Mouse (Mus musculus): Measurements from ENCODE around the gene Adam12. TPM values are rescaled to one million over a fixed set of nuclear protein-coding genes. Genes with fewer than 3 reads are reported as not detected.
"Not testable (repeated sequence)": the region's sequence is repeated elsewhere in the genome, so short reads cannot be mapped to it uniquely, and the experiment has no call there.

The Adam12 gene
- total and polyA plus RNA-seq, 3 experiments = 0.57 to 0.80 (median 0.66) TPM

- Histone ChIP-seq H3K27ac (no peak overlapping the region), H3K36me3 (ENCODE audit: control insufficient read depth, insufficient read depth, low read length) (no peaks in the 10 kb centered on the region), H3K27me3 (ENCODE audit: control insufficient read depth, insufficient read depth, low read length) (no peaks in the 10 kb centered on the region), H3K4me3 (no peak overlapping the region), H3K9ac (ENCODE audit: low read depth, low read length) (no peak overlapping the region), H3K4me1 (ENCODE audit: control insufficient read depth, insufficient read depth, low read length) (no peaks in the 10 kb centered on the region; the same call in 1 of the 2 replicates), H3K79me2 (replicated peaks; ENCODE audit: control insufficient read depth, insufficient read depth, low read length) (no peaks in the 10 kb centered on the region)
- TF ChIP-seq CTCF (IDR thresholded peaks at IDR 0.05) (no peak), EP300 (IDR thresholded peaks at IDR 0.05; ENCODE audit: insufficient read depth, low read depth, low read length) (no peak), POLR2A (IDR thresholded peaks at IDR 0.05; ENCODE audit: insufficient read depth, low read depth, low read length) (no peak)
- intact Hi-C loops (cut with DNase I) = no loop called here
- WGBS = 65% methylated on average over 4 of the region's 4 CpGs
- DNase-seq = no peak
Measured at GRCm38 (mm10) chr7:133891796-133892195, 340.1 kb downstream of the Adam12 start.

GRCm38 (mm10) chr7:133891298-133891697 lies 340.6 kb downstream of the Adam12 start:
- TF ChIP-seq EP300 (IDR thresholded peaks at IDR 0.05; ENCODE audit: insufficient read depth, low read depth, low read length) (no peak), POLR2A (IDR thresholded peaks at IDR 0.05; ENCODE audit: insufficient read depth, low read depth, low read length) (no peak), CTCF (IDR thresholded peaks at IDR 0.05) (no peak)
- intact Hi-C loops (cut with DNase I) = no loop called here
- WGBS = 88% methylated on average over 9 of the region's 9 CpGs

GRCm38 (mm10) chr7:133889986-133890385 lies 342.0 kb downstream of the Adam12 start:
- no peak overlapping the region for H3K4me3 ChIP-seq
- intact Hi-C loops (cut with DNase I) = loop anchor here (5.0 kb wide), 1 partner anchor 132 kb away; no protein-coding TSS in a partner anchor
- no peak overlapping the region for H3K9ac ChIP-seq (ENCODE audit: low read depth, low read length)
- no peak for DNase-seq
- no peaks in the 10 kb centered on the region for H3K27me3 ChIP-seq (ENCODE audit: control insufficient read depth, insufficient read depth, low read length)
- H3K4me1 ChIP-seq (ENCODE audit: control insufficient read depth, insufficient read depth, low read length) = no peaks in the 10 kb centered on the region; the same call in 1 of the 2 replicates
- TF ChIP-seq POLR2A (IDR thresholded peaks at IDR 0.05; ENCODE audit: insufficient read depth, low read depth, low read length) (no peak), CTCF (IDR thresholded peaks at IDR 0.05) (no peak), EP300 (IDR thresholded peaks at IDR 0.05; ENCODE audit: insufficient read depth, low read depth, low read length) (no peak)
- H3K27ac ChIP-seq = no peak overlapping the region
- no peaks in the 10 kb centered on the region for H3K36me3 ChIP-seq (ENCODE audit: control insufficient read depth, insufficient read depth, low read length)
- H3K79me2 ChIP-seq (replicated peaks; ENCODE audit: control insufficient read depth, insufficient read depth, low read length) = no peaks in the 10 kb centered on the region
- 91% methylated on average over 4 of the region's 4 CpGs for WGBS

More at GRCm38 (mm10) chr7:133891298-133891697, 340.6 kb downstream of the Adam12 start:
- no peak overlapping the region for H3K27ac ChIP-seq
- no peaks in the 10 kb centered on the region for H3K79me2 ChIP-seq (replicated peaks; ENCODE audit: control insufficient read depth, insufficient read depth, low read length)
- H3K9ac ChIP-seq (ENCODE audit: low read depth, low read length) = no peak overlapping the region
- H3K4me1 ChIP-seq (ENCODE audit: control insufficient read depth, insufficient read depth, low read length) = no peaks in the 10 kb centered on the region; the same call in 1 of the 2 replicates
- H3K36me3 ChIP-seq (ENCODE audit: control insufficient read depth, insufficient read depth, low read length) = no peaks in the 10 kb centered on the region
- H3K4me3 ChIP-seq = no peak overlapping the region
- H3K27me3 ChIP-seq (ENCODE audit: control insufficient read depth, insufficient read depth, low read length) = no peaks in the 10 kb centered on the region
- no peak for DNase-seq

GRCm38 (mm10) chr7:133888926-133889920 lies 342.7 kb downstream of the Adam12 start:
- H3K79me2 ChIP-seq (replicated peaks; ENCODE audit: control insufficient read depth, insufficient read depth, low read length) = no peaks in the 10 kb centered on the region
- H3K36me3 ChIP-seq (ENCODE audit: control insufficient read depth, insufficient read depth, low read length) = no peaks in the 10 kb centered on the region
- intact Hi-C loops (cut with DNase I) = loop anchor here (5.0 kb wide), 1 partner anchor 133 kb away; no protein-coding TSS in a partner anchor
- no peak for TF ChIP-seq POLR2A (IDR thresholded peaks at IDR 0.05; ENCODE audit: insufficient read depth, low read depth, low read length)
- no peak for TF ChIP-seq EP300 (IDR thresholded peaks at IDR 0.05; ENCODE audit: insufficient read depth, low read depth, low read length)
- no peaks in the 10 kb centered on the region for H3K27me3 ChIP-seq (ENCODE audit: control insufficient read depth, insufficient read depth, low read length)
- no peak overlapping the region for H3K4me3 ChIP-seq
- no peak overlapping the region for H3K9ac ChIP-seq (ENCODE audit: low read depth, low read length)
- WGBS = 73% methylated on average over 19 of the region's 19 CpGs
- H3K27ac ChIP-seq = no peak overlapping the region
- H3K4me1 ChIP-seq (ENCODE audit: control insufficient read depth, insufficient read depth, low read length) = no peaks in the 10 kb centered on the region; the same call in 1 of the 2 replicates
- DNase-seq = peak; percentile 61 to 62

GRCm38 (mm10) chr7:133884759-133885431 lies 347.1 kb downstream of the Adam12 start:
- not testable (repeated sequence) for H3K4me1 ChIP-seq (ENCODE audit: control insufficient read depth, insufficient read depth, low read length); DNase-seq; H3K27ac ChIP-seq; H3K9ac ChIP-seq (ENCODE audit: low read depth, low read length); H3K36me3 ChIP-seq (ENCODE audit: control insufficient read depth, insufficient read depth, low read length); H3K79me2 ChIP-seq (replicated peaks; ENCODE audit: control insufficient read depth, insufficient read depth, low read length); H3K4me3 ChIP-seq; H3K27me3 ChIP-seq (ENCODE audit: control insufficient read depth, insufficient read depth, low read length)
- intact Hi-C loops (cut with DNase I) = loop anchor here (5.0 kb wide), 1 partner anchor 137 kb away; no protein-coding TSS in a partner anchor
- WGBS = 85% methylated on average over 5 of the region's 9 CpGs

Data from heart, adult 2 months (tissue).